Mouse (Mus musculus) A20 (cell line): ENCODE data around the gene Ap3m1.
"Not testable (repeated sequence)": the region's sequence is repeated elsewhere in the genome, so short reads cannot be mapped to it uniquely, and the experiment has no call there.

Experiments
- DNase-seq: peaks from one replicate; pipeline ENCODE4 v3.0.0-alpha.2; 2011; ENCODE audit warnings: low read depth, low spot score

The Ap3m1 gene

GRCm38 (mm10) chr14:21052112-21052780 lies at the start of gene Ap3m1, which contains the start of gene Adk:
Gene Ap3m1, minus strand, starts transcription at chr14:21052508.
Gene Adk, plus strand, starts transcription at chr14:21052574.
- DNase-seq: peak; percentile 99

GRCm38 (mm10) chr14:21101562-21101961 lies 49.3 kb upstream of the Ap3m1 start:
- no peak for DNase-seq

GRCm38 (mm10) chr14:21100876-21101275 lies 48.6 kb upstream of the Ap3m1 start:
- DNase-seq: no peak

- no peak for DNase-seq
Observed at GRCm38 (mm10) chr14:21099371-21099770, 47.1 kb upstream of the Ap3m1 start.

DNA sequence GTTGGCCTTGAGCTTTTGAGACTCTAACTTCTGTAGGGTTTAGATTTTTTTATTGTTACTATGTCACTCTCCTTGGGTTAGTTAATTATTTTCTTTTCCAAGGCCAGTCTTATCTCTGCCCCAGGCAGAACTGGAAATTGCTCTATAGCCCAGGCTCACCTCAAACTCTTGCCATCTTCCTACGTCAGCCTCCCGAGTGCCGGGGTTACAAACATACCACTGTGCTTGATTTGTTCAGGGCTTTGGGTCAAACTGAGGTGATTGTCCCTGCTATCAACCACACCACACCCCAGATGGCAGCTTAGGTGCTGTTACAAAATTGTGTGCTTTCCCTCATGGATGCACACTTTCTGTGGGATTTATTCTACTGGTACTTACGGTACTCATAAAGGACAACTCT lies 44.4 kb upstream of the Ap3m1 start:
- DNase-seq: no peak

- no peak for DNase-seq
Observed at GRCm38 (mm10) chr14:21096279-21096678, 44.0 kb upstream of the Ap3m1 start.

DNA sequence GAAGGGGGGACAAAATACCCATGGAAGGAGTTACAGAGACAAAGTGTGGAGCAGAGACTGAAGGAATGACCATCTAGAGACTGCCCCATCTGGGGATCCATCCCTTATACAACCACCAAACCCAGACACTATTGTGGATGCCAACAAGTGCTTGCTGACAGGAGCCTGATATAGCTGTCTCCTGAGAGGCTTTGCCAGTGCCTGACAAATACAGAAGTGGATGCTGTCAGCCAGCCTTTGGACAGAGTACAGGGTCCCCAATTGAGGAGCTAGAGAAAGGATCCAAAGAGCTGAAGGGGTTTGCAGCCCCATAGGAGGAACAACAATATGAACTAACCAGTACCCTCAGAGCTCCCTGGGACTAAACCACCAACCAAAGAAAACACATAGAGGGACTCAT lies 41.9 kb upstream of the Ap3m1 start:
- not testable (repeated sequence) for DNase-seq

- no peak for DNase-seq
Observed at GRCm38 (mm10) chr14:21090930-21091486, 38.7 kb upstream of the Ap3m1 start.

DNA sequence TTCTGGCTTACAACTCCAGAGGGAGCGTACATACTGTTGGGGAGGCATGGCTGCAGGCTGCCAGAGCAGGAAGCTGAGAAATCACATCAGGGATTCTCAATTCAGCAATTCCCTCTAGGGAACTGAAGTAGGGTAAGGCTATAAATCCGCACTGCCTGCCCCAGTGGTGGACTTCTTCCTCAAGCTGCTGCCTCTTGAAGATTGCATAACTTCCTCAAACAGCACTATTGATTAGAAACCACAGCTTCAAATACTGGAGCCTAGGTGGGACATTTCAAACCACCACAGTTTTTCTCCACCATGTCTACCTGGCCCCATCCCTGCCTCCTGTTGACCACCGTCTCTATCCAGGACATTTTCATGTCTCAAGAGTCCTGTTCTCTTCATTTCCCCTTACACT lies 38.1 kb upstream of the Ap3m1 start:
- DNase-seq: no peak

- DNase-seq: no peak
Observed at GRCm38 (mm10) chr14:21088731-21089130, 36.4 kb upstream of the Ap3m1 start.

DNA sequence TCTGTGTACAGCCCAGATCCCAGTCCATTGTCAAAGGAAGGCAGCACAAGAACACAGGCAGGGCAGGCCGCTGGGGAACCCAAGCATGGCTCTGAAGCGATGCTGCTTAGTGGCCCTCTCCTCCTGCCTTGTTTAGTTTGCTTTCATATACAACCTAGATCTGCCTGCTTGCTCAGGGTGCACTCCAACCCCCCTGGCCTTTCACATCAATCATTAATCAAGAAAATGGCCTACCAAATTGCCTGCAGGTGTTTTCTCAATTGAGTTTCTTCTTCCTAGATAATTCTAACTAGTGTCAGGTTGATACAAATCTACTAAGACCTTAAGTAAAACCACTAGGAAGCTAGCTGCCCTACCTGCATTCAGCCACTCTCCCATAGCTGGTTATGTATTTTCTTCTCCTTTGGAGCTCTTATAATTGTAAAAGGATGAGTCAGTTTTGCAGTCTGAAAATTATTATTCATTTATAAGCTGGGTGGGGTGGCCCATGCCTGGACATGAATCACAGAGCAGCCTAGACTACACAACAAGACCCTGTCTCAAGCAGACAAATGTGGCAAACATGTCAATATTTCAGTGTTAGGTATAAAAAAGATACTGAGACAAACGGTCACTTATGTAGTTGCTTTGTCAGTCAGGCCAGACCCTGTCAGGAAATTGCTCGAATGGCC lies 35.2 kb upstream of the Ap3m1 start:
- DNase-seq: no peak

DNA sequence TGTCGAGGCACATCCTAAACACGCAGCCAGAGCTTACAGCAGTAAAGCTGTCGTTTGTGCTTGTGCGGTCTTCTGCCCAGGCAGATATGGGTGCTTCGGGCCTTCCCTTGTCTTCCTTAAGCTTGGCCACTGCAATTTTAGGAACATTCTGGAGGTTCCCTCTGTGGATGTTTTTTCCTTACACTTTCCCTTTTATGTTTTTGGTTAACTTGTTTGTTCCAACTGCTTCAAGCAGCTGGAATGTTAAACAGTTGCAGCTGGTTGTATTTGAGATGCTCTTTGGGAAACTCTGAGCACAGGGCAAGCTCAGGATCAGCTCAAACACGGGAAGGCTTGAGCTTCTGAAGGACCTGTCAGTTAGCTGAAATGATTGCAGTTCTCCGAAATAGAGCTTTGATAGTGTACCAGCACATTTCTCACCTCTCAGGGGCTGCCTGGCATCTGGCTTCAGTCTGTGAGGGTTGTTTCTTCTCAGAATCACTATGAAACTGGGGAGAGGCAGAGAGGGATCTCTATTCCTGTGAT lies 34.6 kb upstream of the Ap3m1 start:
- DNase-seq: no peak

DNA sequence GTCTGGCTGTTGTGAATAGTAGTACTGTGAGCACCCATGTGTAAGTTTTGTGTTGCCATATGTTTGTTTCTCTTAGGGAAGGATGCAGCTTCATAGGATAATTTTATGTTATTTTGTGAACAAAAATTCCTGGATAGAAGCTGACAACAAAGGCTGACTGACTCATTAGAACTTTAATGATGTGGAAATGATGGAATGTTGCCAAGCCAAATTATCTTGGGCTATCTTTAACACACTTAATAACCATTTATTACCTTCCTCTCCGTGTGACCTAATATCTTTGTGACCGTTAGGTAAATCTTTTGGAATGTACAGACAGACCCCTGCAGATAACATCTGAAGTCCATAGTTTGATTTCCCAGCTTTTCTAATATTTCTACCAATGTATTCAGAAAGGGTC lies 33.8 kb upstream of the Ap3m1 start:
- DNase-seq: no peak

GRCm38 (mm10) chr14:21085666-21086065 lies 33.4 kb upstream of the Ap3m1 start:
- no peak for DNase-seq

DNA sequence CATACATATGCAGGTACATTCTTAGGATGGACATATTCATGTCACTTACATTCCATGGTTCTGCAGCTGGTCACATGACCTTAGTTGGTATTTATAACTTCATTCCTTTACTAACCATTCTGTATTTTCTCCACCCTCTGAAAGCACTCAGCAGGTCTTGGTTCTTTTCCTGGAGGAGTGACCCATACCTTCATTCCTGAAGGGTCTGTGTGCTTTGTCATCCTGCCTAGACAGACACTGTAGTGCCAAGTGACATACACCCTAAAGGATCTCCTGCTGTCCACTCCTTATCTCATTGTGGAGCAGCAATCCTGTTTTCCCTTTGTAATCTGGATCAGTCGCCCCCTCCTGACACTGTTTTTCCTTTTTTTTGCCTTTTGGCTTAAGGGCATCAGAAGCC lies 30.5 kb upstream of the Ap3m1 start:
- no peak for DNase-seq

- no peak for DNase-seq
Observed at GRCm38 (mm10) chr14:21078511-21078910, 26.2 kb upstream of the Ap3m1 start.

DNA sequence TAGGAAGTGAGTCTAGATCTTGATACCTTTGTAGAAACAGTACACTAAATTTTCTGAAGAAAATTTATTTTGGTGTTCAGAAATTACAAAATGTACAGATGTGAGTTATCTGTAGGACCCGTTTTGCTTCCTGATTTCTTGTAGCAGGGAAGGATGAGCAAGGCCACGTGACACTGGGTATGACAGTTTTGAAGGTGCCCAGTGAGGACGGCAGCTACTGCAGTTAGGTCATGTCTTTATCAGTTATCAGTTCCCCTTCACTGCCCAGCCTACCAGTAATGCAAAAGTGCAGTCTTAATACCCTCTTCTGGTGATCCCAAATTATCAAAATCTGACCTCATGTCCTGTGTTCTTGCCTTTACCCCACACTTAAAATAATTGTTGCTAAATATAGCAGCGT lies 25.6 kb upstream of the Ap3m1 start:
- DNase-seq: peak; percentile 31

DNA sequence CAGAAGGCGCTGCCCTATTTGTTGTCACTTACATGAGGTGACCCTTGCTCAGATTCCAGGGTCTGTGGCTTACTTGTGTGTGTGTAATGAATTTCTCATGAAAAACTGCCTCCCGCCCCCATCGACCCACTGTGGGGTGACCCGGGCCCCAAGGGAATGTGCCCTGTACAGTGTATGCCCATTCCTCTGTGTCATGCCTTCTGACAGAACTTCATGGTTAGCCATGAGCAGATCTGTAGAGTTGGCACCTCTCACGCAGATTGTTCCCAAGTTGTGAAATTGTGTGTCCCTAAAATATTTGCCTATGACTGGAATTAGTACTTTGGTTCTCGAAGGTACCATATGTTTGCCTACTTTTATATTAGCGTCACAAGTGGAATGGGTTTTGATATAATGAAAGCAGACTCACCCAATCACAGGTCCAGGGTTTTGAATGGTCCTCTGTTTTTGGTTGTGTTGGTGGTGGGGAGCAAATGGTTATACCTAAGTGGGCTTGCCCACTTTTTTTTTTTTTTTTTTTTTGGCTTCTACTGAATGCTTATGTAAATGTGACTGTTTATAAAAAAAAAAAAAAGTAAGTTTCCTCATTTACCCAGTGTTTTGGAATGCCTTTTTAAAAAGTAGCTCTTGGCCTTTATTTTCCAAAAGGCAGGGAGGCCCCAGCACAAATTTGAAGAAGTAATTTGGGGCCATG lies 24.3 kb upstream of the Ap3m1 start:
- DNase-seq: no peak

DNA sequence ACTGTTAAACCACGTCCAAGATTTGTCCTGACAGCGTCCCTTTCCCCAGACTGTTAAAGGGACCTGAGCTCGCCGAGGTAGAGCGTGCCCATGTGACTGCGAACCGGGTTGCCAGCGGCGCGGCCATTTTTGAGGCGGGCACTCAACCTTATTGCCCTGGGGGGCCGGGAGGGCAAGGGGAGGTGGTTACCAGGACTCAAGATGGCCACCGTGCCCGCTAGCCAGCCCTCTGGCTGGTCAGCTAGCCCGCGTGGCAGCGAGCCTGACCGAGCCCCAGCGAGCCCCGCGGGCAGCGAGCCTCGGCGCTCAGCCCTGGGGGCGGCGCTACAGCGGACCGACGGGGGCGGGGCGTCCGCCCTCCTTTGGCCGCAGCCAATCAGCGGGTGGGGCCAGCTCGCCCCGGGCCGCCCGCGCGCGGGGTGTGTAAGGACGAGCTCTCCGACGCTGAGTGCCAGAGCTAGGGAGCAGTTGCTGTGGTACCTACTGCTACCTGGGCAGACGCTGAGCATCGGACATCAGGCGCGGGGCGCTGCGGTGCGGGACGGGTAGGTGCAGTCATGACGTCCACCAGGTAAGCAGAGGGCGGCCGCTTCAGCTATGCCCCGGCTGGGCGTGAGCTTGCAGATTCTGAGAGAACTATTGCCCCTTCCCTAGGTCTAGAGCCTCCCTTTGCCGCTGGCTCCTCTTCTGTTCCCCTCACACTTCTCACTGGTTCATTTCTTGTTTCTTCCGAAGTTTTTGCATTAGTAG lies 23.6 kb upstream of the Ap3m1 start:
- DNase-seq: peak; percentile 96

DNA sequence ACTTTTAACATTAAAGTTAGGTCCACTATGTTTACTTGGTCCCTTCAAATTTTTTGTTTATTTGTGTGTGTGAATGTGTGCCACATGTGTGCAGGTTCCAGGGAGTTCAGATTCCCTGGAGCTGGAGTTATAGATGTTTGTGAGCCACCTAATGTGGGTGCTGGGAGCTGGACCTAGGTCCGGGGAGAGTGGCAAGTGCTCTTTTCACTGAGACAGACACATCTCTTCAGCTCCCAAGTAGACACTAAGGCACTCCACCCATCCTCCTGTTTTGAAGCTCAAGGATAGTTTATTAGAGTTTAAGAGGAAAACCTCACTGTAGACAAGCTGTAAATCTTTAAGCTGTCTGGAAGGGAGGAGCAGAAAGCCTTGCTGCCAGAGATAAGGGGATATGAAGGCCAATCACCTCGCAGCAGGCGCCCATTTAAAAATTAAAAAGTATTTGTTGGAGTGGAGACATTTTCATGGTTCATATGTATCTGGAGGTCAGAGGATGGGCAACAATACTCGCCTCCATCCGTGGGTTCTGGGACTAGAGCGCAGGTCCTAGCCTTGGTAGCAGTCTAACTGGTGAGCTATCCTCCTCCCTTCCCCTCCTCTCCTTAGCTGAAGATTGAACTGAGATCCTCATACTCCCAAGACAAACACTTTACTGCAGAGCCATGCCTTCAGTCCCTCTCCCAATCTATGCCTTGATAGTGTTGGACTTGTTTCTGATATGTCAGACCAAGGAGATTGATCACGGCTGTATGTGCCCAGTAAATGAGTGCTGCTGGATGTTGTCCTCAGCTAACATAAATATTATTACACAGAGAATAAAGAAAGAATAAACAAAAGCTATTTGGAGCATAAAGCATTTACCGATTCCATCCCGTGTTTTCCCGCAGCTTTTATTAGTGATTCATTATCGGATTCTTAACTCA lies 22.4 kb upstream of the Ap3m1 start:
- no peak for DNase-seq
